18 mouse cellular contexts compared by ENCODE assay signal in genomic region chr16:56705731-56706130, GRCm38 (mm10). TPM values are rescaled to one million over a fixed set of nuclear protein-coding genes. Genes with fewer than 3 reads are reported as not detected.
DNase-seq lines count a peak whose midpoint lies in the region; ATAC-seq and TF ChIP-seq lines count a peak whose summit lies in the region.
"Had no signal": no experiment of that assay in that cellular context is flagged by ENCODE, and none has a peak within 500 bp of the region (broad histone marks: within the 10 kb centered on the region; RNA-seq: fewer than 3 reads in every experiment).

No protein-coding gene starts in this region.

- H3K9ac ChIP-seq in midbrain, postnatal 0 days (replicated peaks; ENCODE audit: low read length, poor library complexity, severe bottlenecking): no peak overlapping the region
- H3K9ac ChIP-seq in midbrain, embryonic 14.5 days (replicated peaks; ENCODE audit: low read length): no peak overlapping the region
- H3K9ac ChIP-seq: embryonic facial prominence, embryonic 12.5 days; forebrain, embryonic 12.5 days; heart, embryonic 13.5 days had no signal

- no peaks in the 10 kb centered on the region for H3K4me1 ChIP-seq in midbrain, postnatal 0 days (ENCODE audit: insufficient read depth, low read length)
- H3K4me1 ChIP-seq in midbrain, embryonic 14.5 days (ENCODE audit: control insufficient read depth, insufficient read depth, low read length): no peaks in the 10 kb centered on the region
- H3K4me1 ChIP-seq: embryonic facial prominence, embryonic 12.5 days; forebrain, embryonic 12.5 days; heart, embryonic 13.5 days had no signal

- DNase-seq in layer of hippocampus, adult 2 months (ENCODE audit: low spot score in 2 of 2): no peak
- DNase-seq in layer of hippocampus, adult 18-20 months (ENCODE audit: low spot score in 2 of 2): no peak
- no peak for DNase-seq in midbrain, postnatal 0 days (ENCODE audit: low spot score)
- DNase-seq in midbrain, embryonic 14.5 days: no peak
- DNase-seq in gastrocnemius, postnatal 14 days: no peak
- DNase-seq: cerebellum, adult 11-12 months; cerebellum, postnatal 10 days; gastrocnemius, postnatal 36 days; heart, adult 2 months; heart, postnatal 14 days; kidney, adult 8-10 months; kidney, postnatal 36 days; layer of hippocampus, adult 9-11 months had no signal

- 84% methylated on average over 3 of the region's 3 CpGs for whole genome bisulfite sequencing in midbrain, postnatal 0 days
- WGBS in midbrain, embryonic 14.5 days: 79% methylated on average over 3 of the region's 3 CpGs

- no peaks in the 10 kb centered on the region for H3K27me3 ChIP-seq in midbrain, postnatal 0 days (ENCODE audit: insufficient read depth, low read length)
- no peaks in the 10 kb centered on the region for H3K27me3 ChIP-seq in midbrain, embryonic 14.5 days (ENCODE audit: control insufficient read depth, insufficient read depth, low read length)
- H3K27me3 ChIP-seq: embryonic facial prominence, embryonic 12.5 days; forebrain, embryonic 12.5 days; heart, embryonic 13.5 days had no signal

- no peak for ATAC-seq in midbrain, postnatal 0 days (ENCODE audit: low FRiP score)
- no peak for ATAC-seq in midbrain, embryonic 14.5 days (ENCODE audit: low FRiP score, low TSS enrichment)
- ATAC-seq in megakaryocyte progenitor cell, adult 5-6 weeks (replicated peaks; ENCODE audit: poor library complexity): peak; percentile 74
- no peak for ATAC-seq in cerebellum, adult (ENCODE audit: insufficient number of reproducible peaks, low FRiP score, low TSS enrichment)

- H3K36me3 ChIP-seq in midbrain, postnatal 0 days (ENCODE audit: insufficient read depth, low read length): peaks cover 15% of the 10 kb centered on the region; the same call in 1 of the 2 replicates
- H3K36me3 ChIP-seq in midbrain, embryonic 14.5 days (ENCODE audit: control insufficient read depth, insufficient read depth, low read length): peaks cover 61% of the 10 kb centered on the region

- intact Hi-C loops in gastrocnemius, postnatal 14 days (cut with DNase I; ENCODE audit: low total_unique reads): no loop called here

- peak; percentile 41 for TF ChIP-seq CTCF in layer of hippocampus, adult 2 months (conservative IDR thresholded peaks at IDR 0.05)
- peak; percentile 37 for TF ChIP-seq CTCF in midbrain, postnatal 0 days (IDR thresholded peaks at IDR 0.05)

- H3K9me3 ChIP-seq in midbrain, postnatal 0 days (ENCODE audit: low read length): no peaks in the 10 kb centered on the region
- no peaks in the 10 kb centered on the region for H3K9me3 ChIP-seq in midbrain, embryonic 14.5 days (ENCODE audit: control insufficient read depth, low read length)
- H3K9me3 ChIP-seq: embryonic facial prominence, embryonic 12.5 days; forebrain, embryonic 12.5 days; heart, embryonic 13.5 days had no signal

- H3K4me3 ChIP-seq in layer of hippocampus, adult 2 months: no peak overlapping the region
- no peak overlapping the region for H3K4me3 ChIP-seq in midbrain, postnatal 0 days (ENCODE audit: low read depth, low read length)
- H3K4me3 ChIP-seq in midbrain, embryonic 14.5 days (replicated peaks; ENCODE audit: low read depth, low read length): no peak overlapping the region
- H3K4me3 ChIP-seq: embryonic facial prominence, embryonic 12.5 days; forebrain, embryonic 12.5 days; heart, adult 2 months; heart, embryonic 13.5 days had no signal

- no peak overlapping the region for H3K4me2 ChIP-seq in midbrain, postnatal 0 days (ENCODE audit: low read depth, low read length, poor library complexity, severe bottlenecking)
- no peak overlapping the region for H3K4me2 ChIP-seq in midbrain, embryonic 14.5 days (ENCODE audit: low read length)
- H3K4me2 ChIP-seq: embryonic facial prominence, embryonic 12.5 days; forebrain, embryonic 12.5 days; heart, embryonic 13.5 days had no signal

- no peak overlapping the region for H3K27ac ChIP-seq in layer of hippocampus, adult 2 months
- H3K27ac ChIP-seq in midbrain, postnatal 0 days (ENCODE audit: low read depth, low read length): no peak overlapping the region
- H3K27ac ChIP-seq in midbrain, embryonic 14.5 days (replicated peaks; ENCODE audit: low read depth, low read length): no peak overlapping the region
- H3K27ac ChIP-seq: embryonic facial prominence, embryonic 12.5 days; forebrain, embryonic 12.5 days; heart, adult 2 months; heart, embryonic 13.5 days had no signal

RNA-seq across cellular contexts. Expression of gene Tfg, which starts 11.5 kb away (rescaled TPM):
- 10 to 100 TPM; 54.2 to 55.3 TPM for total RNA-seq in layer of hippocampus, adult 2 months (2021)
- total RNA-seq in layer of hippocampus, adult 18-20 months (2021): 10 to 100 TPM; 56.0 to 56.4 TPM
- total RNA-seq in midbrain, postnatal 0 days (2014; rRNA removed): 114 and 124 TPM in 2 replicates
- polyA plus RNA-seq in midbrain, postnatal 0 days (2015; fragmentation: Nextera tagmentation; extraction: Ambion mirVana): 163 and 165 TPM in 2 replicates
- polyA plus RNA-seq in midbrain, embryonic 14.5 days (2014; fragmentation: Nextera tagmentation; extraction: Ambion mirVana): 164 and 171 TPM in 2 replicates
- 137 and 174 TPM in 2 replicates for total RNA-seq in megakaryocyte progenitor cell, adult 5-6 weeks (2015)
- total RNA-seq in megakaryocyte progenitor cell, adult 5-6 weeks (2017): 42.9 and 45.7 TPM in 2 replicates
- total RNA-seq in gastrocnemius, postnatal 14 days (2021): 10 to 100 TPM; 41.9 to 48.8 TPM
